Mouse (Mus musculus) limb, embryonic 14.5 days (tissue): ENCODE measurements around the gene Cpeb4. TPM values are rescaled to one million over a fixed set of nuclear protein-coding genes. Genes with fewer than 3 reads are reported as not detected.

Source experiments
- ATAC-seq: fragments of 200-750 bp; cut with Nextera tagmentation; 2 replicates; pipeline ENCODE4 v1.8.0; 2017; ENCODE audit warnings: low read depth, moderate number of reproducible peaks, moderate TSS enrichment; ENCODE audit not compliant: low FRiP score
- DNase-seq: peaks from one replicate; pipeline ENCODE4 v3.0.0-alpha.2; 2015; ENCODE audit warnings: low spot score
- H3K27ac ChIP-seq: fragments of 300-500 bp; sonication (generic); replicated peaks from 2 replicates; pipeline ENCODE4 v1.5.1; 2014; ENCODE audit warnings: low read depth, mild to moderate bottlenecking, low read length, moderate library complexity, mixed read lengths
- H3K27me3 ChIP-seq: fragments of 300-500 bp; sonication (generic); 2 replicates; pipeline ENCODE4 v1.6.1; 2014; ENCODE audit warnings: low read length, mixed read lengths; ENCODE audit not compliant: control insufficient read depth, insufficient read depth
- H3K36me3 ChIP-seq: fragments of 300-500 bp; sonication (generic); 2 replicates; pipeline ENCODE4 v1.6.1; 2014; ENCODE audit warnings: mild to moderate bottlenecking, low read length, moderate library complexity, mixed read lengths; ENCODE audit not compliant: control insufficient read depth, insufficient read depth
- H3K4me1 ChIP-seq: fragments of 300-500 bp; sonication (generic); 2 replicates; pipeline ENCODE4 v1.6.1; 2014; ENCODE audit warnings: antibody characterized with exemption, low read length, mixed read lengths; ENCODE audit not compliant: control insufficient read depth, insufficient read depth
- H3K4me2 ChIP-seq: fragments of 300-500 bp; sonication (generic); replicated peaks from 2 replicates; pipeline ENCODE4 v1.6.1; 2014; ENCODE audit warnings: low read depth, mild to moderate bottlenecking, low read length, moderate library complexity; ENCODE audit not compliant: severe bottlenecking
- H3K4me3 ChIP-seq: fragments of 300-500 bp; sonication (generic); replicated peaks from 2 replicates; pipeline ENCODE4 v1.5.1; 2014; ENCODE audit warnings: low read length
- H3K9ac ChIP-seq: fragments of 300-500 bp; sonication (generic); 2 replicates; pipeline ENCODE4 v1.6.1; 2014; ENCODE audit warnings: mild to moderate bottlenecking, low read depth, low read length, moderate library complexity; ENCODE audit not compliant: severe bottlenecking
- H3K9me3 ChIP-seq: fragments of 300-500 bp; sonication (generic); 2 replicates; pipeline ENCODE4 v1.6.1; 2016; ENCODE audit warnings: low read length; ENCODE audit not compliant: control insufficient read depth
- POLR2A ChIP-seq: fragments of 200-500 bp; IDR thresholded peaks from 2 replicates; pipeline ENCODE4 v1.8.0; 2012; ENCODE audit warnings: inconsistent platforms, mild to moderate bottlenecking, moderate library complexity, borderline replicate concordance; ENCODE audit not compliant: insufficient read depth, insufficient read length; ENCODE audit errors: extremely low read depth
- WGBS: fragments of 180-500 bp; shearing (Covaris S2); extraction: QIAGEN DNeasy Blood & Tissue Kit; methylation state at CpG from one replicate; pipeline ENCODE4 v1.1.7; 2014; 5-methylcytosine and 5-hydroxymethylcytosine counted together
- polyA plus RNA-seq, 2 experiments: library from polyadenylated mRNA; depleted of rRNA in 1 of 2; stranded (reverse) in 1 of 2; unstranded in 1 of 2; fragments of >200 nt; fragmentation: Nextera tagmentation in 1 of 2; extraction: Ambion mirVana in 1 of 2; gene quantifications; 2 replicates each; pipeline versions ENCODE4 v1.2.1 to v1.2.3; 2012 to 2014

Cpeb4 gene
- polyA plus RNA-seq, 2 experiments = 4.9 to 6.5 TPM

DNA sequence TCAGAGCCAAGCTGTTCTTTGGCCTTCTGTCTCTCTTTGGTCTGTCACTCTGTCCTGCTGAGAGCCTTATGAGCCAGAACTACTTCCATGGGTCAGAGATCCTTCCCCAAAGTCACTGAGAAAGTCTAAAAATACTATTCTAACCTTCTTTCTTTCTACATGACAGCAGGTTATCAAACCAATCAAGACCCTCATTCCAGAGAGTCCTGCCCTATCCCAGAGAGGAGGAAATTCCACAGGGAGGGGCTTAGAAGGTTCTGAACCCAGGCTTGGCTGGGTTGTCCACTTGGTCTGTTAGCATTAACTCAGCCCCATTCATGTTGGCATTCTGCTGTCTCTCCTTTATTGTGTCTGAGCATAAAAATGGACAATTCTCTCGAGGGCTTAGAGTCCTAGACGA is 38.5 kb upstream of the Cpeb4 start:
- H3K27me3 ChIP-seq = no peaks in the 10 kb centered on the region
- no peak for TF ChIP-seq POLR2A
- H3K36me3 ChIP-seq = no peaks in the 10 kb centered on the region
- no peak overlapping the region for H3K4me3 ChIP-seq
- H3K4me2 ChIP-seq = no peak overlapping the region
- DNase-seq = no peak
- ATAC-seq = no peak
- H3K9me3 ChIP-seq = no peaks in the 10 kb centered on the region
- H3K9ac ChIP-seq = no peak overlapping the region
- H3K27ac ChIP-seq = no peak overlapping the region
- WGBS = 54% methylated on average over 2 of the region's 2 CpGs
- H3K4me1 ChIP-seq = 0 out of 2 replicates have a peak, but pooled peaks cover 5% of the 10 kb centered on the region

- no peaks in the 10 kb centered on the region for H3K9me3 ChIP-seq
- H3K4me3 ChIP-seq = no peak overlapping the region
- DNase-seq (no peak), ATAC-seq (no peak)
- no peaks in the 10 kb centered on the region for H3K36me3 ChIP-seq
- no peak overlapping the region for H3K4me2 ChIP-seq
- no peaks in the 10 kb centered on the region for H3K27me3 ChIP-seq
- H3K9ac ChIP-seq = no peak overlapping the region
- H3K4me1 ChIP-seq = 0 out of 2 replicates have a peak, but pooled peaks cover 9% of the 10 kb centered on the region
- no peak for TF ChIP-seq POLR2A
- no peak overlapping the region for H3K27ac ChIP-seq
- WGBS = 82% methylated on average over 3 of the region's 3 CpGs
Measured at GRCm38 (mm10) chr11:31835352-31835751, 36.7 kb upstream of the Cpeb4 start.

GRCm38 (mm10) chr11:31837243-31837642 is 34.8 kb upstream of the Cpeb4 start:
- H3K4me2 ChIP-seq = no peak overlapping the region
- H3K9me3 ChIP-seq = no peaks in the 10 kb centered on the region
- no peak overlapping the region for H3K27ac ChIP-seq
- no peak overlapping the region for H3K9ac ChIP-seq
- DNase-seq (no peak), ATAC-seq (no peak)
- 0 out of 2 replicates have a peak, but pooled peaks cover 5% of the 10 kb centered on the region for H3K4me1 ChIP-seq
- no peak for TF ChIP-seq POLR2A
- no peak overlapping the region for H3K4me3 ChIP-seq
- H3K36me3 ChIP-seq = no peaks in the 10 kb centered on the region
- no peaks in the 10 kb centered on the region for H3K27me3 ChIP-seq
- 86% methylated on average over 3 of the region's 3 CpGs for WGBS

DNA sequence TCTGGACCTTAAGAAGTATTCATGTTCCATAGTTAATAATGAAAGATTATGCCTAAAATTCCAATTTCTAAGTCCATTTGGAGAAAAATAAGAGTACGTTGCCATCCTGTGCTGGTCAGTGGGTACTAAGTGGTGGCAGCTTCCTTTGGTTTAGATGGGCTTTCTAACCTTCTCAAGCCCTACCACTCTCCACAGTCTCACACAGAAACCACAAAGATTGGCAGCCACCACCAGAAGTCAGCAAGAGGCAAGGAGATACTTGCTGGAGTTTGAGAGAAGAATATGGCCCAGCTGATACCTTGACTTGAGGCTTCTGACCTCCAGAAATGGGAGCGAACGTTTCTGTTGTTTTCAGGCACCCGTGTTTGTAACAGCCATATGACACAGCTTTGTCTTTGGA is 34.3 kb upstream of the Cpeb4 start:
- TF ChIP-seq POLR2A = no peak
- Histone ChIP-seq H3K9me3 (no peaks in the 10 kb centered on the region), H3K27me3 (no peaks in the 10 kb centered on the region), H3K27ac (no peak overlapping the region), H3K36me3 (no peaks in the 10 kb centered on the region), H3K4me3 (no peak overlapping the region), H3K9ac (no peak overlapping the region), H3K4me1 (0 out of 2 replicates have a peak, but pooled peaks cover 5% of the 10 kb centered on the region), H3K4me2 (no peak overlapping the region)
- ATAC-seq = no peak
- WGBS = 91% methylated on average over 4 of the region's 4 CpGs
- no peak for DNase-seq

DNA sequence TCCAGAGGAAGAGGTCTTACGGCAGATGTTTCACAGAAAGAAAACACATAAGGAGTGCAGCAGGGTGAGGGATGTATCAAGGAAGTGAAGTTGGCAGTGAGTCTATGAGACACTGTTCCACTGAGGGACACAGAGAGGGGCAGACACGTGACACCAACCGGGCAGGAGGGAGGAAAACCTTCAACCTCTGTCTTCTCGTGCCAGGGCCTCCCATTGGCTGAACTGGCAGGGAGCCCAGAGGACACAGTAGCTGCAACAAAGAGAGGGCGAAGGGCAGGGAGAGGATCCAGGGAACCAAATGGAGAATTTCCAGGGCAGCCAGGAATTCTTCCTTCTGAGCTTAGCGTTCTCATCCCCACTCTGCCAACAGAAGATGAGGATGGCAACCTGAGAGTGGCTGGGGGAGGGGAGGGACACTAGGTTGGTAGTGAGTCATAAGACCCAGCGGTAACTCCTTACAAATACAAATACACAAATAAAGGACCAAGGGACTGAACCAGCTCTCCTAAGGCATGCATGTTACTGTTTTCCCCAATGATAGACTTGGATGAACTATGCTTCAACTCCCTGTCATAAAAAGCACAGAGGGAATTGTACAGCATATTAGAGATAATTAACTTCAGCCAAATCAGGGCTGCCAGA is 33.4 kb upstream of the Cpeb4 start:
- Histone ChIP-seq H3K4me2 (no peak overlapping the region), H3K9ac (no peak overlapping the region), H3K4me1 (0 out of 2 replicates have a peak, but pooled peaks cover 5% of the 10 kb centered on the region), H3K4me3 (no peak overlapping the region), H3K27ac (no peak overlapping the region), H3K9me3 (no peaks in the 10 kb centered on the region), H3K36me3 (no peaks in the 10 kb centered on the region), H3K27me3 (no peaks in the 10 kb centered on the region)
- TF ChIP-seq POLR2A = no peak
- 57% methylated on average over 7 of the region's 7 CpGs for WGBS
- ATAC-seq (no peak), DNase-seq (peak; percentile 38)
